Mouse (Mus musculus) MEL (cell line): ENCODE data around the gene Vps26b. TPM values are rescaled to one million over a fixed set of nuclear protein-coding genes. Genes with fewer than 3 reads are reported as not detected.

ENCODE experiments used
- DNase-seq: peaks from one replicate; pipeline ENCODE4 v3.0.0; 2011; ENCODE audit warnings: low read depth, low spot score
- H3K27ac ChIP-seq: 2 replicates; pipeline ENCODE4 v1.5.1; 2012; ENCODE audit warnings: low read depth, mild to moderate bottlenecking, control low read depth, low read length, moderate library complexity; ENCODE audit not compliant: control insufficient read depth
- H3K27me3 ChIP-seq, 2 experiments: fragments of 150-350 bp in 1 of 2; sonication (generic) in 1 of 2; 2 replicates each; pipeline ENCODE4 v1.6.1; 2012; ENCODE audit warnings: low read length in 2 of 2, mild to moderate bottlenecking in 2 of 2, improper control_type of control experiment in 1 of 2, moderate library complexity in 1 of 2; ENCODE audit not compliant: insufficient read depth in 2 of 2, control insufficient read depth in 1 of 2
- H3K36me3 ChIP-seq, 2 experiments: 2 replicates each; pipeline ENCODE4 v1.6.1; 2012 to 2014; ENCODE audit warnings: low read length in 2 of 2, improper control_type of control experiment in 1 of 2, inconsistent platforms in 1 of 2, mild to moderate bottlenecking in 1 of 2; ENCODE audit not compliant: insufficient read depth in 2 of 2, control insufficient read depth in 1 of 2
- H3K4me1 ChIP-seq, 2 experiments: fragments of 150-350 bp in 1 of 2; sonication (generic) in 1 of 2; 2 replicates each; pipeline ENCODE4 v1.6.1; 2012; ENCODE audit warnings: low read length in 2 of 2, improper control_type of control experiment in 1 of 2, mild to moderate bottlenecking in 1 of 2; ENCODE audit not compliant: insufficient read depth in 2 of 2, control insufficient read depth in 1 of 2
- H3K4me3 ChIP-seq, 2 experiments: fragments of 150-350 bp in 1 of 2; sonication (generic) in 1 of 2; 2 replicates each; pipeline ENCODE4 v1.5.1; 2012; ENCODE audit warnings: low read depth in 2 of 2, low read length in 2 of 2, mild to moderate bottlenecking in 2 of 2, moderate library complexity in 2 of 2, control low read depth in 1 of 2, improper control_type of control experiment in 1 of 2; ENCODE audit not compliant: control insufficient read depth in 1 of 2, insufficient read depth in 1 of 2
- H3K79me2 ChIP-seq: 2 replicates; pipeline ENCODE4 v1.6.1; 2012; ENCODE audit warnings: mild to moderate bottlenecking, low read length, moderate library complexity; ENCODE audit not compliant: control insufficient read depth, poor library complexity, insufficient read depth
- H3K9ac ChIP-seq: 2 replicates; pipeline ENCODE4 v1.6.1; 2012; ENCODE audit warnings: low read depth, mild to moderate bottlenecking, control low read depth, low read length, moderate library complexity; ENCODE audit not compliant: control insufficient read depth, poor library complexity, severe bottlenecking
- H3K9me3 ChIP-seq: fragments of 150-350 bp; sonication (generic); replicated peaks from 2 replicates; pipeline ENCODE4 v1.6.1; 2012; ENCODE audit warnings: mild to moderate bottlenecking, low read length, improper control_type of control experiment, moderate library complexity; ENCODE audit not compliant: insufficient read depth
- BHLHE40 ChIP-seq: IDR thresholded peaks from 2 replicates; pipeline ENCODE4 v1.6.1; 2012; ENCODE audit warnings: low read depth, mild to moderate bottlenecking, inconsistent platforms, low read length, improper control_type of control experiment, borderline replicate concordance
- CTCF ChIP-seq, 3 experiments: IDR thresholded peaks in 2 of 3; conservative IDR thresholded peaks in 1 of 3; 2 replicates each; pipeline ENCODE4 v1.5.1; 2011 to 2012; ENCODE audit warnings: low read length in 3 of 3, low read depth in 2 of 3, mild to moderate bottlenecking in 2 of 3, improper control_type of control experiment in 1 of 3, inconsistent platforms in 1 of 3, mixed read lengths in 1 of 3, moderate library complexity in 1 of 3; ENCODE audit not compliant: control insufficient read depth in 1 of 3, insufficient read depth in 1 of 3, poor library complexity in 1 of 3, severe bottlenecking in 1 of 3
- ETS1 ChIP-seq: IDR thresholded peaks from 2 replicates; pipeline ENCODE4 v1.6.1; 2012; ENCODE audit warnings: low read depth, mild to moderate bottlenecking, inconsistent platforms, low read length, improper control_type of control experiment, moderate library complexity
- GABPA ChIP-seq: IDR thresholded peaks from 2 replicates; pipeline ENCODE4 v1.6.1; 2012; ENCODE audit warnings: low read depth, mild to moderate bottlenecking, inconsistent platforms, low read length, improper control_type of control experiment, moderate library complexity
- GATA1 ChIP-seq: IDR thresholded peaks from 2 replicates; pipeline ENCODE4 v1.6.1; 2011; ENCODE audit warnings: low read depth, low read length, improper control_type of control experiment
- JUND ChIP-seq: IDR thresholded peaks from 2 replicates; pipeline ENCODE4 v1.6.1; 2011; ENCODE audit warnings: low read depth, mild to moderate bottlenecking, improper control_type of control experiment, low read length
- MAFK ChIP-seq: IDR thresholded peaks from 2 replicates; pipeline ENCODE4 v1.6.1; 2011; ENCODE audit warnings: low read depth, mild to moderate bottlenecking, low read length, improper control_type of control experiment, borderline replicate concordance
- MAX ChIP-seq: IDR thresholded peaks from 2 replicates; pipeline ENCODE4 v1.6.1; 2011; ENCODE audit warnings: low read length, improper control_type of control experiment
- MAZ ChIP-seq: IDR thresholded peaks from 2 replicates; pipeline ENCODE4 v1.6.1; 2012; ENCODE audit warnings: low read depth, mild to moderate bottlenecking, inconsistent platforms, low read length, improper control_type of control experiment
- MYC ChIP-seq: IDR thresholded peaks from 2 replicates; pipeline ENCODE4 v1.6.1; 2011; ENCODE audit warnings: low read depth, mild to moderate bottlenecking, low read length, improper control_type of control experiment, moderate library complexity
- NELFE ChIP-seq: IDR thresholded peaks from 2 replicates; pipeline ENCODE4 v1.6.1; 2011; ENCODE audit warnings: low read depth, low read length, improper control_type of control experiment
- NRF1 ChIP-seq: IDR thresholded peaks from 2 replicates; pipeline ENCODE4 v1.6.1; 2014; ENCODE audit warnings: low read depth, mild to moderate bottlenecking, inconsistent platforms, low read length, improper control_type of control experiment, moderate library complexity; ENCODE audit not compliant: poor library complexity, insufficient read depth, severe bottlenecking
- POLR2AphosphoS2 ChIP-seq: IDR thresholded peaks from 2 replicates; pipeline ENCODE4 v1.6.1; 2011; ENCODE audit warnings: low read length, improper control_type of control experiment
- POLR2AphosphoS5 ChIP-seq: IDR thresholded peaks from 2 replicates; pipeline ENCODE4 v1.6.1; 2012; ENCODE audit warnings: low read depth, borderline replicate concordance, mild to moderate bottlenecking, inconsistent platforms, low read length, moderate library complexity, mixed read lengths
- RAD21 ChIP-seq: IDR thresholded peaks from 2 replicates; pipeline ENCODE4 v1.6.1; 2011; ENCODE audit warnings: mild to moderate bottlenecking, low read depth, low read length, improper control_type of control experiment
- RCOR1 ChIP-seq: IDR thresholded peaks from 2 replicates; pipeline ENCODE4 v1.6.1; 2012; ENCODE audit warnings: low read depth, mild to moderate bottlenecking, inconsistent platforms, low read length, improper control_type of control experiment
- SMC3 ChIP-seq: IDR thresholded peaks from 2 replicates; pipeline ENCODE4 v1.6.1; 2011; ENCODE audit warnings: low read depth, low read length, improper control_type of control experiment
- TAL1 ChIP-seq: IDR thresholded peaks from 2 replicates; pipeline ENCODE4 v1.6.1; 2012; ENCODE audit warnings: mild to moderate bottlenecking, inconsistent platforms, low read length, moderate library complexity, mixed read lengths
- TBP ChIP-seq: IDR thresholded peaks from 2 replicates; pipeline ENCODE4 v1.8.0; 2011; ENCODE audit warnings: low read depth, low read length, improper control_type of control experiment
- UBTF ChIP-seq: IDR thresholded peaks from 2 replicates; pipeline ENCODE4 v1.6.1; 2012; ENCODE audit warnings: low read depth, mild to moderate bottlenecking, inconsistent platforms, low read length, improper control_type of control experiment, moderate library complexity, borderline replicate concordance; ENCODE audit not compliant: insufficient read depth
- USF2 ChIP-seq, 2 experiments: IDR thresholded peaks; 2 replicates each; pipeline ENCODE4 v1.6.1; 2011 to 2012; ENCODE audit warnings: improper control_type of control experiment in 2 of 2, low read length in 2 of 2, borderline replicate concordance in 1 of 2, inconsistent platforms in 1 of 2, low read depth in 1 of 2, mild to moderate bottlenecking in 1 of 2; ENCODE audit not compliant: insufficient read depth in 1 of 2
- ZMIZ1 ChIP-seq: IDR thresholded peaks from 2 replicates; pipeline ENCODE4 v1.6.1; 2012; ENCODE audit warnings: low read depth, mild to moderate bottlenecking, inconsistent platforms, low read length, improper control_type of control experiment, moderate library complexity
- polyA plus RNA-seq, 2 experiments: library from polyadenylated mRNA; stranded (reverse) in 1 of 2; unstranded in 1 of 2; fragments of >175 nt in 1 of 2; fragments of >200 nt in 1 of 2; gene quantifications; 2 replicates each; pipeline versions ENCODE4 v1.2.1 to v1.2.4; 2012; ENCODE audit warnings: low replicate concordance in 2 of 2, low read depth in 1 of 2; ENCODE audit not compliant: insufficient read length in 2 of 2, insufficient read depth in 1 of 2, missing spikeins in 1 of 2
- total RNA-seq: library from RNA; depleted of rRNA; stranded (reverse); fragments of 300-350 nt; gene quantifications from 2 replicates; pipeline ENCODE4 v1.2.3, GENCODE M21; 2012

Vps26b gene
- total and polyA plus RNA-seq, 3 experiments = 36.1 to 36.4 TPM; not detected in 1

- Histone ChIP-seq H3K36me3 (peaks cover 0 to 17% of the 10 kb centered on the region in 2 experiments; a peak in 2 of 4 replicates), H3K27me3 (no peaks in the 10 kb centered on the region), H3K9me3 (no peaks in the 10 kb centered on the region), H3K79me2 (no peaks in the 10 kb centered on the region), H3K4me1 (no peaks in the 10 kb centered on the region), H3K27ac (no peak overlapping the region), H3K9ac (no peak overlapping the region), H3K4me3 (no peak overlapping the region)
- peak; percentile 22 for DNase-seq
- TF ChIP-seq POLR2AphosphoS2 = no peak
- TF ChIP-seq RAD21 = peak; percentile 5
- TF ChIP-seq CTCF (IDR thresholded peaks at IDR 0.05 in 2 of 3, conservative IDR thresholded peaks at IDR 0.05 in 1 of 3; ENCODE audit: control insufficient read depth in 1 of 3, insufficient read depth in 1 of 3, low read depth in 2 of 3, low read length in 3 of 3, poor library complexity in 1 of 3, severe bottlenecking in 1 of 3) = peak in 1 of 3 experiments; percentile 38; a peak in 2 of 6 replicates
Measured at GRCm38 (mm10) chr9:27049492-27049891, 19.6 kb upstream of the Vps26b start.

- H3K79me2 ChIP-seq = no peaks in the 10 kb centered on the region; the same call in 1 of the 2 replicates
- TF ChIP-seq TAL1 = no peak
- TF ChIP-seq ETS1 = no peak
- TF ChIP-seq UBTF = no peak
- TF ChIP-seq MYC = no peak
- no peak for TF ChIP-seq USF2 (IDR thresholded peaks at IDR 0.05; ENCODE audit: borderline replicate concordance in 1 of 2, insufficient read depth in 1 of 2, low read depth in 1 of 2, low read length in 2 of 2)
- no peak for TF ChIP-seq NRF1
- no peak for TF ChIP-seq GATA1
- TF ChIP-seq POLR2AphosphoS5 = no peak
- TF ChIP-seq BHLHE40 = no peak
- TF ChIP-seq SMC3 = no peak
- no peak for TF ChIP-seq RCOR1
- no peak for TF ChIP-seq NELFE
- TF ChIP-seq MAZ = no peak
- TF ChIP-seq MAX = no peak
- no peak for TF ChIP-seq TBP
- no peak for TF ChIP-seq JUND
- no peak for TF ChIP-seq GABPA
- TF ChIP-seq POLR2AphosphoS2 = no peak
- no peak for TF ChIP-seq MAFK
- no peak for TF ChIP-seq ZMIZ1
- TF ChIP-seq, all 39 proteins: peak for 0
- Histone ChIP-seq H3K27me3 (no peaks in the 10 kb centered on the region), H3K9me3 (no peaks in the 10 kb centered on the region), H3K4me1 (no peaks in the 10 kb centered on the region), H3K9ac (no peak overlapping the region), H3K4me3 (no peak overlapping the region), H3K27ac (no peak overlapping the region), H3K36me3 (peaks cover 0 to 17% of the 10 kb centered on the region in 2 experiments; a peak in 2 of 4 replicates)
- DNase-seq = no peak
Measured at GRCm38 (mm10) chr9:27043892-27044291, 14.0 kb upstream of the Vps26b start.
